Mouse (Mus musculus) 3T3-L1 (cell line): ENCODE data around the gene Kcnmb2.

Experiments used
- DNase-seq: peaks from one replicate; pipeline ENCODE4 v3.0.0-alpha.2; 2015; ENCODE audit warnings: low read depth, low spot score

Gene Kcnmb2

DNA sequence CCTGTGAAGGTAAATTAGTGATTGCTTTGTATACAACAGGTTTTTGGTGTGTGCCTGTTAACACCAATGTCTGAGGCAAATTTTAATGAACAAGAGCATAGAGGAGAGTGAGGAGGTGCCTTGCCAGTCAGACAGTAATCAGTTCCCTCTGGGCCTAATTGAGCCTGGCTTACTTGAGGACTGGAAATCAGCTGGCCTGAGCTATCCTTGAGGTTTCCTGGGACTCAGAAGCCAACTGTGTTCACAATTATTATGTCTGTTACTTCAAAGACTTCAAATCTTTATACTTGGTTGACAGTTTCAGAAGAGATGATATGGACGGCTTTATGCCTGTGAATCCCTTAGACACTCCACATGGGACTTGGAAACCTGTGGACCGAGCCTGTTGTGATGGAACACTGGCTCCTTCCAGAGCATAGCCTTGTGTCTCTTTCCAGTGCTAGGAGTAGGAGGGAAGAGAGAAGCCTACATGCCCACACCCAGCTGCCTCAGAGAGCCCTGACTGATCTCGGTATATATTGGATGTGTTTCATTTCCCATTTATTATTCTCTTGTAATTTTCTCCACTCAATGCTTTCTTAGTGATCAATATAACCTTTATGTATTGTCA, 230.2 kb downstream of the Kcnmb2 start:
- no peak for DNase-seq

GRCm38 (mm10) chr3:32144194-32144593, 241.9 kb downstream of the Kcnmb2 start:
- no peak for DNase-seq

DNA sequence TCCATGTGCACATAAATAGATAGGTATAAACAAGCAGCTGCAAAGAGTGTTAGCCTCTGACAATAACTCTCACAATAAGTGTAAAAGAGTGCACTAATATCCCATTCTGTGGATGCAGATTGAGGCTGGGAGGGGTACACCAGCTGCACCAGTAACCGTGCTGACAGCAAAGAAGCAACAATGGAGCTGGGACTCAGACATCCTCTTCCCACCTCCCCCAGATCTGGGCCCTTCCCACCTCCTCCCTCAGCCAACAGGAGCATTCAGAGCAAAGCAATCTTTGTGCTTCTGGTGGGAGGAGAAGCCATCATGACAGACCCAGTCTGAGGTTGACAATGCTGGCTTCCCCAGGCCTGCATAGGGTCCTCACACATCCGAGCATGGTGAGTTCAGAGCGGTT, 242.3 kb downstream of the Kcnmb2 start:
- DNase-seq, result no peak

GRCm38 (mm10) chr3:32147739-32148138, 245.4 kb downstream of the Kcnmb2 start:
- DNase-seq, result no peak

- no peak for DNase-seq
These were observed 247.7 kb downstream of the Kcnmb2 start for GRCm38 (mm10) chr3:32149851-32150570.

GRCm38 (mm10) chr3:32180519-32180918, 278.2 kb downstream of the Kcnmb2 start:
- DNase-seq, result no peak

GRCm38 (mm10) chr3:32185855-32186522, 283.7 kb downstream of the Kcnmb2 start:
- no peak for DNase-seq

DNA sequence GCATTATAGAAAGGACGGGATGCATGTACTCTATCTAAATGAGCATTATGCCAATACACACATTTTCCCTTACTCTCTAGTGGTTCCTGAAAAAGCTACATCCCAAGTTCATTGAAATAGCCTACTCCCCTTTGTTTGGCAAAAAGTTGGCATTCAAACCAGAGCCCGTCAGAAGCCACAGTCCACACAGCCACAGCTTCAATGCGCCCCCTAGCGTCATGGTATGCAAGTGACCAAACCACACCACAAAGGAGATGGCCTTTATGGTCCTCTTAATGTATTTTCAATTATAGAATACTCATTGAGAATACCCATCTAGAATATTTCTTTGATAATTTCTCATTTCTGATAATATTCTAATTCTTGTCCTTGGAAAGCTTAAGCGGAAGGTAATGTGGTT, 286.2 kb downstream of the Kcnmb2 start:
- peak; percentile 64 for DNase-seq

DNA sequence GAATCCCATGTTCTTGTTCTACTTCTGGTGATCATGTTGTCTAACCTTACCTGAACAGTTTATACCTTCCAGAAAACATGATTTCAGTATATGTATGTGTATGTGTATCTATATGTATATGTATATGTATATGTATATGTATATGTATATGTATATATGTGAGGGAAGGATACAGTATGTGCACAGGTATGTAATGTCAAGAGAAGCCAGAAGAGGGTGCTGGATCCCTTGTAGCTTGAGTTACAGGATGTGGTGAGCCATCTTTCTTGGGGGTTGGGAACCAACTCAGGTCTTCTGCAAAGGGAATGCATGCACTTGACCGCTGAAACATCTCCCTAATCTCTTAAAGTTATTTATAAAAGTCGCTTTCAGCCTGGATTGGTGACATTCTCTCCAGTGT, 286.6 kb downstream of the Kcnmb2 start:
- DNase-seq, result no peak

DNA sequence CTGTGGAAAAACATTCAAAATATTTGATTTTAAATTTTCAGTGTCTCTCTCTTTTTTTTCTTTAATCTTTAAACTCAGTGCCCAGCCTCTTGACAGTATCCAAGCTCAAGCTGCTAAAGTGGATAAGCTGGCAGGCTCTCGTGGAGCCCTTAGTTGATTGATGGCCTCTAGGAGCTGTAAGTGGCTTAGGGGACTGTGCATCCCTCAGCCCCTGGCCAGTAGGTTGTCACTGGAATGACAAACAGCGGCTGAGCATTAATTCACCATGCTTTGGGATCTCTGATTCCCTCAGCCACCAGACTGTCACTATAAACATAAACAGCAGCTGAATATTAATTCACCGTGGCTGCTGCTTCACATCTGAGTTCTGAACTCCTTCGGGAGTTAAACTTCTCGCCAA, 287.6 kb downstream of the Kcnmb2 start:
- no peak for DNase-seq

- no peak for DNase-seq
These were observed 291.7 kb downstream of the Kcnmb2 start for GRCm38 (mm10) chr3:32194014-32194413.

GRCm38 (mm10) chr3:32226755-32227154, 324.4 kb downstream of the Kcnmb2 start:
- DNase-seq, result no peak

DNA sequence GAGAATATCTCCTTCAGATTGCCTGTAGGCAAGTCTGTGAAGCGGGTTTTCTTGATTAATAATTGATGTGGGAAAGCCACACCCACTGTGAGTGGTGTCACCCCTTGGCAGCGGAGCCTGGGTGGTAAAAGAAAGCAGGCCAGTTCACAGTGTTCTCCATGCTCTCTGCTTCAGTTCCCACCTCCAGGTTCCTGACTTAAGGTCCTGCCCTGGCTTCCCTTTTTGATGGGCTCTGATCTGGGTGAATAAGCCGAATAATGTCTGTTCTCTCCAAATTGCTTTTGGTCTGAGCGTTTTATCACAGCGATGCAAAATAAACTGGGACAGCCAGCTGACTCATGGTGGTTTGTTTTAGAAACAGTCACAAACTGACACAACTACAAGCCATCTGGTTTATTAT, 334.5 kb downstream of the Kcnmb2 start:
- DNase-seq, result no peak
